Mouse (Mus musculus): ENCODE results near the gene Ostm1. TPM values are rescaled to one million over a fixed set of nuclear protein-coding genes. Genes with fewer than 3 reads are reported as not detected.

Ostm1 gene
- 10 to 100 TPM in 21 of 26 experiments, 1 to 10 TPM in 5; 7.5 to 48.8 (median 22.8) TPM for total RNA-seq (2018; cell fraction: chromatin; rRNA removed)
- 100 to 1,000 TPM in 1 of 26 experiments, 10 to 100 TPM in 25; 57.2 to 110 (median 77.8) TPM for total RNA-seq (2018; cell fraction: cytosol; rRNA removed)
- total RNA-seq (2018; cell fraction: nucleus; rRNA removed): 100 to 1,000 TPM in 5 of 26 experiments, 10 to 100 TPM in 21; 20.7 to 132 (median 77.3) TPM
- polyA plus RNA-seq (2018): 75.0 to 85.1 TPM (median 76.9 TPM) in 3 replicates

- H3K79me2 ChIP-seq (ENCODE audit: inconsistent target): no peaks in the 10 kb centered on the region
- 3% methylated on average over 40 of the region's 43 CpGs for WGBS (ENCODE audit: missing documents)
- H3K27ac ChIP-seq: no peak within 1 kb of the TSS
- H3K36me3 ChIP-seq (ENCODE audit: inconsistent target): no peaks in the 10 kb centered on the region
- no peak within 1 kb of the TSS for H3K4me3 ChIP-seq (ENCODE audit: inconsistent target)
These were observed at the start of gene Ostm1, which contains the start of gene Nr2e1 for GRCm38 (mm10) chr10:42583157-42583872. Ostm1 (plus strand) TSS chr10:42583822. Nr2e1 (minus strand) TSS chr10:42583632.

GRCm38 (mm10) chr10:42533836-42534453 is 49.7 kb upstream of the Ostm1 start:
- H3K4me3 ChIP-seq (ENCODE audit: inconsistent target): no peak overlapping the region
- WGBS (ENCODE audit: missing documents): 97% methylated on average over 10 of the region's 11 CpGs
- H3K36me3 ChIP-seq (ENCODE audit: inconsistent target): peaks cover 48% of the 10 kb centered on the region
- H3K79me2 ChIP-seq (ENCODE audit: inconsistent target): peaks cover 42% of the 10 kb centered on the region
- H3K27ac ChIP-seq: no peak overlapping the region

GRCm38 (mm10) chr10:42537571-42538316 is 45.9 kb upstream of the Ostm1 start:
- H3K4me3 ChIP-seq (ENCODE audit: inconsistent target): no peak overlapping the region
- H3K79me2 ChIP-seq (ENCODE audit: inconsistent target): peaks cover 7% of the 10 kb centered on the region; the same call in 1 of the 2 replicates
- peaks cover 34% of the 10 kb centered on the region for H3K36me3 ChIP-seq (ENCODE audit: inconsistent target)
- H3K27ac ChIP-seq: no peak overlapping the region
- 95% methylated on average over 8 of the region's 9 CpGs for WGBS (ENCODE audit: missing documents)

GRCm38 (mm10) chr10:42545707-42546503 is 37.7 kb upstream of the Ostm1 start:
- no peaks in the 10 kb centered on the region for H3K79me2 ChIP-seq (ENCODE audit: inconsistent target)
- WGBS (ENCODE audit: missing documents): 83% methylated on average over 6 of the region's 6 CpGs
- H3K27ac ChIP-seq: no peak overlapping the region
- H3K36me3 ChIP-seq (ENCODE audit: inconsistent target): no peaks in the 10 kb centered on the region
- no peak overlapping the region for H3K4me3 ChIP-seq (ENCODE audit: inconsistent target)

- 97% methylated on average over 3 of the region's 3 CpGs for WGBS (ENCODE audit: missing documents)
- Histone ChIP-seq H3K36me3 (ENCODE audit: inconsistent target) (no peaks in the 10 kb centered on the region), H3K27ac (no peak overlapping the region), H3K79me2 (ENCODE audit: inconsistent target) (no peaks in the 10 kb centered on the region), H3K4me3 (ENCODE audit: inconsistent target) (no peak overlapping the region)
These were observed 37.1 kb upstream of the Ostm1 start for GRCm38 (mm10) chr10:42546507-42546906.

GRCm38 (mm10) chr10:42559581-42560200 is 23.9 kb upstream of the Ostm1 start:
- no peaks in the 10 kb centered on the region for H3K36me3 ChIP-seq (ENCODE audit: inconsistent target)
- H3K27ac ChIP-seq: no peak overlapping the region
- H3K79me2 ChIP-seq (ENCODE audit: inconsistent target): no peaks in the 10 kb centered on the region
- 53% methylated on average over 5 of the region's 5 CpGs for WGBS (ENCODE audit: missing documents)
- no peak overlapping the region for H3K4me3 ChIP-seq (ENCODE audit: inconsistent target)

GRCm38 (mm10) chr10:42562272-42562671 is 21.4 kb upstream of the Ostm1 start:
- Histone ChIP-seq H3K79me2 (ENCODE audit: inconsistent target) (no peaks in the 10 kb centered on the region), H3K4me3 (ENCODE audit: inconsistent target) (no peak overlapping the region), H3K27ac (no peak overlapping the region), H3K36me3 (ENCODE audit: inconsistent target) (no peaks in the 10 kb centered on the region)
- 5% methylated on average over 10 of the region's 12 CpGs for WGBS (ENCODE audit: missing documents)

GRCm38 (mm10) chr10:42572567-42572966 is 11.1 kb upstream of the Ostm1 start:
- no peak overlapping the region for H3K4me3 ChIP-seq (ENCODE audit: inconsistent target)
- 3% methylated on average over 20 of the region's 20 CpGs for WGBS (ENCODE audit: missing documents)
- H3K36me3 ChIP-seq (ENCODE audit: inconsistent target): no peaks in the 10 kb centered on the region
- no peak overlapping the region for H3K27ac ChIP-seq
- H3K79me2 ChIP-seq (ENCODE audit: inconsistent target): no peaks in the 10 kb centered on the region

- H3K27ac ChIP-seq: no peak overlapping the region
- H3K36me3 ChIP-seq (ENCODE audit: inconsistent target): no peaks in the 10 kb centered on the region
- no peak overlapping the region for H3K4me3 ChIP-seq (ENCODE audit: inconsistent target)
- H3K79me2 ChIP-seq (ENCODE audit: inconsistent target): no peaks in the 10 kb centered on the region
- 6% methylated on average over 15 of the region's 15 CpGs for WGBS (ENCODE audit: missing documents)
These were observed 10.7 kb upstream of the Ostm1 start for GRCm38 (mm10) chr10:42572971-42573370.

GRCm38 (mm10) chr10:42574639-42575038 is 9.0 kb upstream of the Ostm1 start:
- H3K36me3 ChIP-seq (ENCODE audit: inconsistent target): no peaks in the 10 kb centered on the region
- no peaks in the 10 kb centered on the region for H3K79me2 ChIP-seq (ENCODE audit: inconsistent target)
- no peak overlapping the region for H3K4me3 ChIP-seq (ENCODE audit: inconsistent target)
- H3K27ac ChIP-seq: no peak overlapping the region
- WGBS (ENCODE audit: missing documents): 9% methylated on average over 10 of the region's 10 CpGs

GRCm38 (mm10) chr10:42577525-42578280 is 5.9 kb upstream of the Ostm1 start:
- WGBS (ENCODE audit: missing documents): 8% methylated on average over 15 of the region's 15 CpGs
- H3K79me2 ChIP-seq (ENCODE audit: inconsistent target): no peaks in the 10 kb centered on the region
- H3K36me3 ChIP-seq (ENCODE audit: inconsistent target): no peaks in the 10 kb centered on the region
- H3K27ac ChIP-seq: no peak overlapping the region
- H3K4me3 ChIP-seq (ENCODE audit: inconsistent target): no peak overlapping the region

- H3K36me3 ChIP-seq (ENCODE audit: inconsistent target): no peaks in the 10 kb centered on the region
- H3K4me3 ChIP-seq (ENCODE audit: inconsistent target): no peak overlapping the region
- WGBS (ENCODE audit: missing documents): under 1% methylated on average over 15 of the region's 15 CpGs
- no peaks in the 10 kb centered on the region for H3K79me2 ChIP-seq (ENCODE audit: inconsistent target)
- no peak overlapping the region for H3K27ac ChIP-seq
These were observed 5.3 kb upstream of the Ostm1 start for GRCm38 (mm10) chr10:42578281-42578675.

Data from macrophage (primary cell).